Mouse (Mus musculus) erythroblast, embryonic 14.5 days (primary cell): ENCODE measurements around the gene Itpk1.

ENCODE experiments used
- GATA1 ChIP-seq: IDR thresholded peaks from 2 replicates; pipeline ENCODE4 v1.6.1; 2012; ENCODE audit warnings: low read length, inconsistent platforms, mixed read lengths
- TAL1 ChIP-seq: IDR thresholded peaks from 3 replicates; pipeline ENCODE4 v1.6.1; 2012; ENCODE audit warnings: low read length, inconsistent platforms, mixed read lengths

- TF ChIP-seq GATA1 (no peak), TAL1 (no peak)
Observed at GRCm38 (mm10) chr12:102748256-102748655, 43.5 kb upstream of the Itpk1 start.
